Mouse (Mus musculus): ENCODE measurements around the gene Rpl21. TPM values are rescaled to one million over a fixed set of nuclear protein-coding genes. Genes with fewer than 3 reads are reported as not detected.

Rpl21 gene
- total RNA-seq (2021), result 100 to 1,000 TPM; 133 to 155 TPM
- long read RNA-seq, experiment 1, transcript Rpl21-203 (6 exons, 1,067 nt), result major isoform, 5 of 32 reads
- long read RNA-seq, experiment 1, partial matches to known transcripts, result 0 of 32 reads
- long read RNA-seq, experiment 1, other reads (novel, unspliced or antisense), result 24 of 32 reads
- long read RNA-seq, experiment 2, partial matches to known transcripts, result 1 of 20 reads
- long read RNA-seq, experiment 2, other reads (novel, unspliced or antisense), result 13 of 20 reads

DNA sequence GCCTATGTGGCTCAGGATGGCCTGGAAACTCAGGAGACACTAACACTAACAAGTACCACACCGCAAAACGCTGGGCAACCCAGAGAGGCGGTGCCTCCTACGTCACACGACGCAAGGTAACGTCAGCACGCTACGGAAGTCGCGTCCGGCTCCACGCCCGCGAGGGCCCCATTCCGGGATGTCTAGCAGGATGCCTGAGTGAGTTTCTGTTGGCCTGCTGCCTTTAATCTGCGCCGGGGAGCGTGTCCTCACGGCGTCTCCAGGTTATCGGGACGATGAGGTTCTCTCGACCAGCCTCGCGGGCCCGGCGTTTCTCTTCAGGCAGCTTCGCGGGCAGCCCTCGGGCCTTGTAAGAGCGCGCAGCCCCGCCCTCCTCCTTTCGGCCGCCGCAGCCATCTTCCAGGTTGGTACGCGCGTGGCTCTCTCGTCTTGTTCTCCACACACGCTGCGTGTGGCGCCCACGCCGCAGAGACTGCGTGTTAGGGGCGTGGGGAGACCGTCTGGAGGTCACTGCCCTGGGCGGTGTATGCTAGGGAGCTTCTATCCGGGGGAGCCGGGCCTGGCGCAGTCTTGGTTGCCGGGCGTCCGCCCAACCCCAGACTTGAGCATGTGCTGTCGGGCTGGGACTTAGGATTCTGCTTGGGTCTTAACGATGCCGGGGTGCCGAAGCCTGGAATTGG, at the start of gene Rpl21:
Rpl21 (plus strand) TSS at position 122 of the 680 bp plus-strand sequence.
- DNase-seq (ENCODE audit: low spot score), result peak; percentile 94

DNA sequence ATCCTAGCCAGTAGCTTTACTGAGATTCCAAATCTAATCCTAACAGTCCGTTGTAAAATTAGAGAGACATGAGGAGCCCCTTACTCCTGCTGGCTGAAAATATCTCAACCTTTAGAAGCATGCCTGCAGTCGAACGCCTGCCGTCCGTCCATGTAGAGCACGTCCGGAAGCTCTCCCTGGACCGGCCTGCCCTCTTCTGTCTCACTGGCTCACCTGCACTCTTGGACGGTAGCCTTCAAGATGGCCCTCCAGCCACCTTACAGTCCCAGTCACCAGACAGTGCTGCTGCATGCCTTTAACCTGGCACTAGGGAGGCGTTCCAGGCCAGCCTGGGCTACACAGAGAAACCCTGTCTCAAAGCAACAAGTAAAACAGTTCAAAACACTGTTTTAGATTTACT, 49.4 kb upstream of the Rpl21 start:
- no peak for DNase-seq (ENCODE audit: low spot score)

DNA sequence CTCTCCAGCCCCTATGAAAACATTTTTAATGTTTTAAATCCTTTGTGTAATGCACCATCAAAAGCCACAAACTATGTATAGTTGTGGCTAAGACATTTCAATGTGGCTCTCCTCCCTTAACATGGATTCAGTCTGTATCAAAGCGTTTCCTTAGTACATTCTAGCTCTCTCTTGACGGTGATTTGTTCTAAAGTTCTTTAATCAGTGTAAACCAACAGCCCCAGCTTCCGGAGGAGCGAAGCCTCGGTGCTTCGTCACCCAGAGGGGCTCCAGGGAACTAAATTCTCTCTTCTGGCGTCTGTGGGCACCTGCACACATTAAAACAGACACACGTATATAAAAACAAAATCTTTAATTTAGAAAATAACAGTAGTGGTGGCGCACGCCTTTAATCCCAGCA, 48.8 kb upstream of the Rpl21 start:
- DNase-seq (ENCODE audit: low spot score), result no peak

DNA sequence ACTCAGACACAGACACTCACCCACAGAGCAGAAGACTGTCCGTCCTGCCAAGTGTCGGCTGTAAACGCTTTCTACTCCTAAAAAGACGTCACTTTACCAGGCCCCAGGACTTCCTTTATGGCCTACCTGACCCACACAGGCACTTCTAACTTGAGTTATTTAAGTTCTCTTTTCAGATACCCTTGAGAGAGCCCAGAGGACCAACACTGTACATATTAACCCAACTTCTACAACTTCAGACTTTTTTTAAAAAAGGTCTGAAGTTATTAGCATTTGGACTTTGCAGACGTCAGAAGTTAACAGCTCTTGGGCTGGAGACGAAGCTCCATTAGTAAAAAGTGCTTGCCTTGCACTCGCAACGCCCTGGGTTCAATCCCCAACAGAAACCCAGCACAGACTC, 46.6 kb upstream of the Rpl21 start:
- no peak for DNase-seq (ENCODE audit: low spot score)

DNA sequence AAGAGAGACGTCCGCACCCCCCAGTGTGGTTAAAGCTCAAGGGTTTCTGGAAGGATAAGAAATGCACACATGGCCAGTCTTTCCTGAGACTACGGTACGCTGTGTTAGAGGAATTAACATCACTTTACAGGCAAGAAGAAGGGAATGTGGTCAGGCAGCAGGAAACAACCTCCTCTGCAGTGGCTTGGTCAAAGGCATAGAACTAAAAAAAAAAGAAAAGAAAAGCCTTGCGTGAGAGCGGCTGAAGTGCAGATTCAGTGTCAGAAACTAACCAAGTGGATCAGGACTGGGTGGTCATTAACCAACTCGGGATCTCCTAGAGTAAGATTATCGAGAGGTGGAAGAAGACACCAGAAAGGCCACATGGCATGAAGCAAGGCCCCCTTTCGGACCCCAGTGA, 43.3 kb upstream of the Rpl21 start:
- DNase-seq (ENCODE audit: low spot score), result no peak

DNA sequence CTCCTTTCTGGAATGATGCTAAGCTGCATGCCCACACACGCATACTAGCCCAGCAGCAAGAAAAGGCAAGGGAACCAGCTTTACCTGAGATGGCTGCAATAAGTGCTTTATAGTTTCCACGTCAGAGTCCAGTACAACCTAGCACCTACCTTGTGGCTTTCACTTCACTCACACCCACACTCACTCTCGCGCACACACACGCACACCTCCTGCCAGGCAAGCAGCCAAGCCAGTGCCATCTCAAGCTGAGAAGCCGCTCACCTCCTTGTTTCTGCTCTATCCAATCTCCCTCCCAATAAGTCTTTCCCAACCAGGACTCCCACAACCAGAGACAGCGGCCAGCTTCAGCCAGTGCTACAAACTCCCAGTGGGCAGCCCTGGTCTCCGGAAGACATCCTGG, 41.7 kb upstream of the Rpl21 start:
- DNase-seq (ENCODE audit: low spot score), result no peak

DNA sequence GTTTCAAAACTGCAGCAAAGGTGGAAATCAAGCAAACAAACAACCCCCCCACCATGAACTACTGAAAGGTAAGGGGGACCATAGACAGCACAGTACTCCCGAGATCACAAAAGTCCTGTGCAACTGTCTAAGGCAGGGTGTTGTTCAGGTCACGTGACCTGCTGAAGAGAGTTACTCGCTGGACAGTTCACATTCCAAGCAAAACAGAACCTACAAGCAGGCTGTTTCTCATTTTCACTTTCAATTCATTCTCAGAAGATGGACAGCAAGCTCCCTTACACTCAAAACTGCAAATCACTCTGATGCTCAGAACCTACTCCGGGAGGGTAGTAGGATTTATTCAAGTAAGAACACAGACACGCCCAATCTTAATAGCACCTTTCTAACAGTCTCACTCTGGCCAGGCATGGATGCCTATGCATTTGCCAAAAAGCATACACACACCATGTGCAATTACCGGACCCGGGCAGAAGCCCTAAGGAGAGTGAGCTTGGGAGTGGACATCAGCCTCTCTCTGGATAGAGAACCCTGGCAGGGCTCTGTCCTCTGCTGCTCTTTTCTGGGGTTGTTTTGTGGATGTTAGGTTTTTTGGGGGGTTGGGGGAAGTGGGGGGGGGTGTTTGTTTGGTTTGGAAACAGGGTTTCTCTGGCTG, 40.4 kb upstream of the Rpl21 start:
- DNase-seq (ENCODE audit: low spot score), result peak; percentile 19

DNA sequence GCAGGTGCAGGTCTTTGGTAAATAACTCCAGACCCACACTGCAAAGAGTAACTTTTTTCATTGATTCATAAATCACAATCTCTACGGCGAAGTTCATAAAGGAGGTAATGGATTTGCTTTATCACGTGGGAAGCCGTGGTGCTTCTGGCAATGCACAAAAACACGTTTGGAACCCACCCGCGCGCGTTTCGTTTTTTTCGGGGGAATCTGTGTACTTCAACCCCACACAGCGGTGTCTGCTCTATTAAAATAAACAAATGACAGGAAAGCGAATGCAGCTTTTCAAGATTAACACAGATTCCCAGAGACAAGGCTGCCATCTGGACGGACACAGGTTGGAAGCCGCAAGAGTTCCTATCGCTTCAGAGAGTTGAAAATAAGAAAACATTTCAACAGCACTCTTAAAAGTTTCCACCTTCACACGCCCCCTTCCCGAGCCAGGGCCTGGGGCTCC, 39.0 kb upstream of the Rpl21 start:
- no peak for DNase-seq (ENCODE audit: low spot score)

DNA sequence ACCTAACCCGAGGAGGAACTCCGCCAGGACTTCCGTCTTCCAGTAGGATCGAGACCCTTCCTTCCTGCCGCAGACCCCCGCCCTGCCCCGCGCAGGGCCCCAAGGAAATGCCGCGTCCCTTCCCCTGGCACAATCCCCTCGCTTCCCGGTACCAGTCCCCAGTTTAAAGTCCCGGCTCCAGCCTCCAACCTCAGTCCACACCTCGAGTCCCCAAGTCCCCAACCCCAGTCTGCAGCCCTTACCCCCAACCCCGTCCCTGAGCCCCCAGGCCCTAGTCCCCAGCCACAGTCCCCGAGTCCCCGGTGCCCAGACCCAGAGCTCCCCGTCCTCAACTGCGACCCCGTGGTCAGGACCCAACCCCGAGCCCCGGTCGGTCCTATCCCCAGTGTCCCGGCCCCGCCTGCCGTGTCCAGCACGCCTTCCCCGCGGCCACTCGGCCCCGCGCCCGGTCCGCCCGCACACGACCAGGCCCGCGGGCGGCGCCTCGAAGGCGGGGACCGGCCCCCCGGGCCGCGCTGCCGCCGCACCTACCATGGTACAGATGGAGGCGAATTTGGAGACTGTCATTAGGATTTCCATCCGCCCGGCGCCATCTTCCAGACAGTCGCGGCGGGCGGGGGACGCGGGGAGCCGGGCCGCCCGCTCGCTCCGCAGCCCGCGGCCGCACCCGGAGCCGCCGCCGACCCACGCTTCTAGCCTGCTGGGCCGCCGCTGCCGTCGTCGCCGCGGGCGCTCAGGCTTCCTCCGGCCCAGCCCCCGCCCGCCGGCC, 38.4 kb upstream of the Rpl21 start:
- DNase-seq (ENCODE audit: low spot score), result peak; percentile 10

DNA sequence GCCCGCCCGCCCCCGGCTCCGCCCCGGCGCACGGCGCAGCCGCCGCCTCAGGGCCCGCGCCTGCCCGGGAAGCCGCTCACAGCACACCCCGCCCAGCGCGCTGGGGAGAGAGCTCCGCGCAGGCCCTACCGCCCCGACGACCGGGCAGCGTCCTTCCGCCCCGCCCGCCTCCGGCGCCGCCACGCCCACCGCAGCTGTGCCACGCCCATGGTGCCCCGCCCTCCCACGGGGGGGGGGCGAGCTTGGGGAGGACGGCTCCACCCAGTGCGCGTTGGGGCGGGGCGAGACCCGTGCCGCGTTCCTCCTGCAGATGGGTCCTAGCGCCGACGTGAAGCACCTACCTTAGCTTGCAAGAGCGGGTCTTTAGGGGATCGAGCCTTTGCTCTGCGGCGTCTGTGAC, 37.8 kb upstream of the Rpl21 start, which contains the start of gene Usp12:
Usp12 (minus strand) TSS at position 154 of the 400 bp plus-strand sequence.
- peak; percentile 98 for DNase-seq (ENCODE audit: low spot score)

DNA sequence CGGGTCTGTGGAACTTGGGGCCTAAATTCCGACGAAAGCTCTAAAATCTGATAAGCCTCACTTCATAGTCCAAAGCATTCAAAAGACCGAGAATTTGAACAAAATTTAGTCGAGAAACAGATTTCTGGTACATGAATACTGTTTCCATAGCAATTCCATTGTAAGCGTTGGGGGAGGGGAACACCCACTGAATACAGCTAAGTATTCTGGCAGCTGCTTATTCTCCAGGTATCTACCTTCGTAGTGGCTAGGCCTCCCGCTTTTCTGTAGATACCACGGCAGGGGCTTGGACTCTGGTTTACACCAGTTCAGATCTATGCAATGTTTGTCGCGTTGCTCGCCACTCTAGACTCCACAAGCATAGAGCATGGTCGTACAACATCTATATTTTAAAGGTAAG, 37.0 kb upstream of the Rpl21 start:
- DNase-seq (ENCODE audit: low spot score), result no peak

DNA sequence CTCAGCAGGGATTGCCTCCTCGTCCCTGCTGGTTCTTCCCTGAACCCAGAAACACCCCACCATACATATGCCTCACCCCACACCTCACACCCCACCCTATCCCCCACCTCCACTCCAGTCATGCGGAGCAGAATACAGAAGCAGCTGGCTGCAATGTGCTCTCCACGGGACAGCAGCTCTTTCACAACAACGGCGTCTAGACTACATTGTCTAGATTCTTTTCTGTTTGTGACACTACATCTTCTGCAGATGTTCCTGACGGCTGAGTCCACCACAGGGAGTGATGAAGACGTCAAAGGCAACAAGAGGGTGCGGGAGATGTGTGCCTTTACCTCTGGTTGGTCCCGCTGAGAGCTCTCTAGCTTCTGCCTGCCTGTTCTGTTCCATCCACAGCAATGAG, 34.7 kb upstream of the Rpl21 start:
- no peak for DNase-seq (ENCODE audit: low spot score)

DNA sequence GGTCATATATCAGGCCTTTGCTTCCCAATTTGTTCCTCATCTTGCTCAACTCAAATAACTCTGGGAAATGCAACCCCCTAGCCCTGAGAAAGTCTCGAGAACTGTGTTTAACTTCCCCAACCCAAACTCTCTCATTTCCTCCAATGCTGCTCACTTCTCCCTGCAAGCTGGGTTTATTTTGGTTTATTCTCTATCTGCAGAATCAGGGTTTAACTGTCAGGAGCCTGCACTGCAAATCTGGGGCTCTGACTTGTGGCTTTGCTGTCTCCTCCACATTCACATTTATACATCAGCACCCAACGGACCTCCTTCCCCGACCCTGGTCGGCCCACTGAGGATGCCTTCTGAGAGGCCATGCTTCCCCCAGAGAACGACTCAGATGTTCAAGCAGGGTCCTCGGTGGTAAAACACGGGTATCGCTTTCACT, 26.7 kb upstream of the Rpl21 start:
- DNase-seq (ENCODE audit: low spot score), result no peak

DNA sequence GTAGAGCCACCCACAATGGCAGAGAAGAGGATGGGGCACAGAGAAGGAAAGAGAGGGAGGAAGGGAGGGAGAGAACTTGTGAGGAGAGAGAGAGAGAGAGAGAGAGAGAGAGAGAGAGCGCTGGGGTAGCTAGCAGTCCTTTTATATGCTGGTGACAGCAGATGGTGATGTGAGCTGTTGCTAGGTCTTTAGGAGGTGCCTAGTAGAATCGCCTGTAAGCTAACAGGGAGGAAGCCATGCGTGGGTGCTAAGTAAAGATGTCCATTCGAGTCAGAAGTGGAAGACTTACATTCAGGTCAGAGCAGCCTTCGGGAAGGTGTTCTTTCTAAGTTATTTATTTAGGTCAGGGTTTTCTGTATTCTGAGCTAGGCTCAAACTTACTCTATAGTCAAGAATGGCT, 22.7 kb upstream of the Rpl21 start:
- DNase-seq (ENCODE audit: low spot score), result no peak

DNA sequence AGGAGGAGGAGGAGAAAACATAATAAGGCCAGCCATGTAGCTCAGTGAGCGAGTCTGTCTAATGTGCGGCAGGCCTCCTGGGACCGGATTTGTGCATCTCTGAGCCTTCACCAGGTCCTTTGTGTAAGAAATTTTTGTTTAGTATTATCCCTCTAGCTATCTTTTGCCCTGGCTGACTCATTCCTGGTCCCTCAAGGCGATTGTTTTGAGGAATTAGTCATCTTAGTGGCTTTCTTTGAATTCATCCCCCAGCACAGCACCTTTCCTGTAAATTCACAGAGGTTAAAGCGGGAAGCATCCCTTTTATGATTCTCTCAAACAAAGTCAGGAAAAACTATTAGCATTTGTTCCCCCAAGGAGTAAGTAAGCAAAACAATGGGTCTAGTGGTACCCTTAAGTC, 19.8 kb upstream of the Rpl21 start:
- no peak for DNase-seq (ENCODE audit: low spot score)

DNA sequence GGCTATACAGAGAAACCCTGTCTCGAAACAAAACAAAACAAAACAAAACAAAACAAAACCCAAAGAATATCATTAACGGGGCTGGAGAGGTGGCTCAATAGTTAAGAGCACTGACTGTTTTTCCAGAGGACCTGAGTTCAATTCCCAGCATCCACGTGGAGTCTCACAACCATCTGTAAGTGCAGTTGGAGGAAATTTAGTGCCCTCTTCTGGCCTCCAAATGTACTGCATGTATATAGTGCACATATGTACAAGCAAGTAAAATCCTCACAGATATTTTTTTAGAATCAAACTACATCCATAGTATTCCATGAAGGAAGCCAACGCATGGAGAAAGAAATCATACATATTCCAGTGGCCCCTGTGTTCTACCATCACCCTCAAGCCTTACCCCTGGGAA, 19.3 kb upstream of the Rpl21 start:
- DNase-seq (ENCODE audit: low spot score), result no peak

DNA sequence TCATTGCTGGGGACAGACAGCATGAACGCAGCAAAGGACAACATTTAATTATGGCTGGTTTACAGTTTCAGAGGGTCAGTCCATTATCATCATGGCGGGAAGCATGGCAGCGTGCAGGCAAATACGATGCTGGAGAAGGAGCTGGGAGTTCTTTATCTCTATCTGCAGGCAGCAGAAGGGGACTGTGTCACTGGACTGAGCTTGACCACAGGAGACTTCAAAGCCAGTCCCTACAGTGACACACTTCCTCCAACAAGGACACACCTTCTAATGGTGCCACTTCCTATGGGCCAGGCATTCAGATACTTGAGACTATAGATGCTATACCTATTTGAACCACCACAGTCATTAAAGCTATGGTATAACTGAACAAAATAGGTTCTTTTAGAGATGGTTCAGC, 17.3 kb upstream of the Rpl21 start:
- no peak for DNase-seq (ENCODE audit: low spot score)

DNA sequence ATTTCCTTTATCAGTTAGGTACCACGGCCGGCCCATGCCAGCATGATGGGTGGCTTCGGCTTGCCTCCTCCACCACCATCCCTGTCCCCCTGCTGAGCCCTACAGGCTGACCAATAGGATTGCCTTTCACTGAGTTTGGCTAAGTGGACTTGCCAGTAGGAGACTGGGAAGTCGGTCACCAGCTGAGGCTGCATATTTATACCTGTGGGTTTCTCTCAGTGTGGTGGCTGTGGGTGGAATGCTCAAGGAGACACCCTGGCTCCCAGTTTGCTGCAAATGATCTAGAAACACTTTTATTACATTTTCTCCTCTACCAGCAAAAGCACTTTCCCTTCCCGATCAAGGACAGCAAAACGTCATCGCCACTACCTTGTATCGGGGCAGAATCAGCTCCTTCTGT, 15.1 kb upstream of the Rpl21 start:
- no peak for DNase-seq (ENCODE audit: low spot score)

DNA sequence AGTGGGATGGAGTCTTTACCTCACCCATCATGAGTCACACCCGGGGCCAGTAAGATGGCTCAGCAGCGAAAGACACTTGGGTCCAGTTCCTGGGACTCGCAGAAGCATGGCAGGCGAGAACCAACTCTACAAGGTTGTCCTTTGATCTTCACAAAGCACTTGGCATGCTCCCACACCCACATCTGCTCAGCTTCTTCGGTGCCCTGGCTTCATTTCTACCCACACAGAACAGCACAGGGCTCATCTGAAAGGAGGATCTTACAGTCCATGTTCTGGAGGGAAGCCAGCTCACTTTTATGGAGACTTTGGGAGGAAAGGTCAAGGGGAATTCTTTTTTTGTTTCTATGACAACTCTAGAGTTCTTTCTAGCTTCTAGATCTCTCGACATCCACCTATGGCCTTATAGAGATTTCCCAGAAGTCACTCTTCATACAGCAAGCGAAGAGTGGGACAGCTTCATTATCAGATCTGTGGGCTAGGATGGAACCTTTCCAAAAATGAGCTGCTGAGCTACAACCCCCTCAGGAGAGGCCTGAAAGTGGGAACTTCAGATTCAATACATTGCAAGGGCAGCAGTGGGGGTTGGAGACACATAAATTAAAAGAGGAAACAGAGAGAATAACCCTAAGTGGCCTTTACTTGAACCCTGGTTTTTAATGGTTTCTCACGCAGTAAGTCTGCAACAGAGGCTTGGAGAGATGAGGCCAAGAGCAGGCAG, 13.6 kb upstream of the Rpl21 start:
- no peak for DNase-seq (ENCODE audit: low spot score)

DNA sequence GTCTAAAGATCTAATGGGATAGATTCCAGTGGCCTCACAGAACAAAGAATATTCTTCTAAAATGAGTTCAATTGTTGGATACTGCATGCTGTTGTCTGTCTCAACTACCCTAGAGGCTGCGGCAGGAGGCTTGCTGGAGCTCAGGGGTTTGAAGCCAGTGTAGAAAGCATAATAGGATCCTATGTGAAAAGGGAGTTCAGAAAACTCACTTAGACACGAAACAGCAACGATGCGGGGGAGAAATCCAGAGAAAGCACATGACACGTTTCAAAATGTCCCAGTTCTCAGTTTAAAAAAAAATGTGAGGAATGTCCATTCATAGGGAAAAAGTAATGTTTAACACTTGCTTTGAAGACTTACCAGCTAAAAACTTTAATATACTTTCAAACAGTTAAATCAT, 9.7 kb upstream of the Rpl21 start:
- no peak for DNase-seq (ENCODE audit: low spot score)

DNA sequence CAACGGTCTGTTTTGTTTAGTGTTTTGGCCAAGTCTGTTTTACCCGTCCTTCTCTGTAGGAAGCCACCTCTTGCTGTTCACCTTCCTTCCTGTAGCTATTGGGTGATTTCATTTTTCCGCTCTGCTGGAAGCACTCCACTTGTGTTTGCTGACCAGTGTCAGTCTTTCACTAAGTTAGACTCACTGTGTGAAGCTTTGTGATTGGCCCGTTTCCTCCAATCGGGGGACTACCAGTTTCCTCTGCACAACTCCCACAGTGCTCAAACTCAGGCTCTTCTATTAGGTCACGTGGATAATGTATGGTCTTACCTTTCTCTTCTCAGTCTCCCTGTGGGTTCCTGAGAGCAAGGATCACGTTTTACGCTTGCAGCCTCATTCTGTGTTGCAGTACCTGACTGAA, 3.2 kb upstream of the Rpl21 start:
- DNase-seq (ENCODE audit: low spot score), result no peak

DNA sequence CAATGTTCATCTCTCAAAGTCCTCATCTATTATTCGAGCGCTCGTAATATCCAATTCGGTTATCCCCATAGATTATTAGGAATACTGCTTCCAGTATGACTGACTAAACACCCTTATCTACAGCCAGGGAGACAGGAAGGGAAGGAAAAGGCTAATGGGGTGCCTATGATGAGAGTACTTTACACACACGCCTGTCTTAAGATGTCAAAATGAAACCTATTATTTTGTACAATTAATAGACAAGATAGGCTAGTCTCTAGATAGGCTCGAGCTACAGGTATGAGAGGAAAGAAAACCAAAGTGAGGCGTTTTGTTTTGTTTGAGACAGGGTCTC, 288 bp upstream of the Rpl21 start:
- DNase-seq (ENCODE audit: low spot score), result no peak
